Mouse (Mus musculus): ENCODE measurements at regions not wholly inside any gene's neighbourhood (a gene's known extent, or its start where the extent isn't known, plus 50 kb on each side); places are given as distances from the start of the nearest gene placed in this dataset.

GRCm38 (mm10) chr10:21222104-21223034 lies 61.6 kb upstream of the Myb start:
- no peak for TF ChIP-seq CTCF (IDR thresholded peaks at IDR 0.05; ENCODE audit: low read depth, low read length)
- TF ChIP-seq TAL1 (conservative IDR thresholded peaks at IDR 0.05; ENCODE audit: low read depth, low read length): no peak
- no peak for TF ChIP-seq POLR2AphosphoS5 (IDR thresholded peaks at IDR 0.05; ENCODE audit: insufficient replicate concordance, low read depth, low read length)

Measured in G1E (cell line).